32 mouse cellular contexts compared by ENCODE assay signal in the genomic region with DNA sequence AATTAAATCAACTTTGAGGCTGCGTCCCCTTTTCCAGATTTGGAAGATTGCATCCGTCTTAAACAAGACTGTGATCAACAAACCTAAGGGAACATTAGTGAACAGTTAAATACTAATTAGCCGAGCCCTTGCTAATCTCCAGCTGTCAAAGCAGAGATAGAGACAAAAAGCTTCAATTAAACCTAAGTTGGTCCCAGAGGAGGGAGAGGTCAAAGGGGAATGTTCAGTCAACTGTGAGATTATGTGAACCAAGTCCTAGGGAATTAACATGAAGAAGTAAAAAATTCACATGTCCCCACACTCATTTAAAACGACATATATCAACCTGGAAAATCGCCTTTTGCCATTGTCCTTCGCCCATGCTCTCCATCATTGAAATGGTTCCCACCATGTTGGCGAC. TPM values are rescaled to one million over a fixed set of nuclear protein-coding genes. Genes with fewer than 3 reads are reported as not detected.
DNase-seq lines count a peak whose midpoint lies in the region; ATAC-seq and TF ChIP-seq lines count a peak whose summit lies in the region.
"Had no signal": no experiment of that assay in that cellular context is flagged by ENCODE, and none has a peak within 500 bp of the region (broad histone marks: within the 10 kb centered on the region; RNA-seq: fewer than 3 reads in every experiment).

No protein-coding gene starts in this region.

- ATAC-seq in kidney, postnatal 0 days (replicated peaks; ENCODE audit: low FRiP score, low read depth), result no peak
- no peak for ATAC-seq in CD4-positive, CD25-positive, alpha-beta regulatory T cell, adult 4 months
- ATAC-seq: forebrain, postnatal 0 days; inflammation-experienced regulatory T-cells, adult 6 months; midbrain, embryonic 16.5 days had no signal

- H3K36me3 ChIP-seq in kidney, postnatal 0 days (ENCODE audit: insufficient read depth, low read length), result no peaks in the 10 kb centered on the region
- H3K36me3 ChIP-seq in kidney, adult 2 months (ENCODE audit: control insufficient read depth, insufficient read depth, low read length), result no peaks in the 10 kb centered on the region
- H3K36me3 ChIP-seq: embryonic facial prominence, embryonic 12.5 days; hindbrain, embryonic 15.5 days; limb, embryonic 15.5 days; liver, embryonic 15.5 days; midbrain, embryonic 10.5 days; neural tube, embryonic 12.5 days had no signal

- no peak overlapping the region for H3K27ac ChIP-seq in kidney, postnatal 0 days
- H3K27ac ChIP-seq in kidney, adult 2 months (ENCODE audit: insufficient read depth, low read depth, low read length), result no peak overlapping the region
- H3K27ac ChIP-seq: embryonic facial prominence, embryonic 12.5 days; hindbrain, embryonic 15.5 days; limb, embryonic 15.5 days; liver, embryonic 15.5 days; midbrain, embryonic 10.5 days; neural tube, embryonic 12.5 days had no signal

- no peak overlapping the region for H3K9ac ChIP-seq in kidney, postnatal 0 days (ENCODE audit: low read depth, low read length)
- H3K9ac ChIP-seq: embryonic facial prominence, embryonic 12.5 days; forebrain, postnatal 0 days; hindbrain, embryonic 15.5 days; limb, embryonic 15.5 days; liver, embryonic 15.5 days; lung, embryonic 14.5 days; neural tube, embryonic 12.5 days had no signal

- H3K27me3 ChIP-seq in kidney, postnatal 0 days (ENCODE audit: insufficient read depth, low read length), result no peaks in the 10 kb centered on the region
- H3K27me3 ChIP-seq in kidney, adult 2 months (replicated peaks; ENCODE audit: control insufficient read depth, insufficient read depth, low read length), result no peaks in the 10 kb centered on the region
- H3K27me3 ChIP-seq: embryonic facial prominence, embryonic 12.5 days; hindbrain, embryonic 15.5 days; limb, embryonic 15.5 days; liver, embryonic 15.5 days; neural tube, embryonic 12.5 days had no signal

- 50% methylated on average over 7 of the region's 7 CpGs for WGBS in kidney, postnatal 0 days
- whole genome bisulfite sequencing in kidney, adult 2 months, result 36% methylated on average over 7 of the region's 7 CpGs

- no peak overlapping the region for H3K4me2 ChIP-seq in kidney, postnatal 0 days (ENCODE audit: low read length)
- H3K4me2 ChIP-seq: embryonic facial prominence, embryonic 12.5 days; heart, embryonic 11.5 days; hindbrain, embryonic 15.5 days; limb, embryonic 15.5 days; liver, embryonic 15.5 days; lung, embryonic 14.5 days; neural tube, embryonic 12.5 days had no signal

- TF ChIP-seq CTCF in kidney, postnatal 0 days (IDR thresholded peaks at IDR 0.05; ENCODE audit: low read depth), result no peak
- no peak for TF ChIP-seq CTCF in kidney, adult 2 months (conservative IDR thresholded peaks at IDR 0.05; ENCODE audit: insufficient read depth, insufficient read length, low read depth, low read length)
- no peak for TF ChIP-seq CTCF in brain, embryonic 14.5 days (IDR thresholded peaks at IDR 0.05; ENCODE audit: borderline replicate concordance, extremely low read depth, insufficient read depth, insufficient read length)

- TF ChIP-seq POLR2A in kidney, adult 2 months (IDR thresholded peaks at IDR 0.05; ENCODE audit: low read depth, low read length), result no peak
- TF ChIP-seq POLR2A in brain, embryonic 14.5 days (IDR thresholded peaks at IDR 0.05; ENCODE audit: borderline replicate concordance, extremely low read depth, insufficient read depth, insufficient read length, poor library complexity, severe bottlenecking), result no peak

- no peaks in the 10 kb centered on the region for H3K9me3 ChIP-seq in kidney, postnatal 0 days (replicated peaks; ENCODE audit: low read length)
- H3K9me3 ChIP-seq: embryonic facial prominence, embryonic 12.5 days; hindbrain, embryonic 15.5 days; limb, embryonic 15.5 days; liver, embryonic 15.5 days; midbrain, embryonic 10.5 days; neural tube, embryonic 12.5 days had no signal

- H3K4me1 ChIP-seq in kidney, postnatal 0 days (replicated peaks; ENCODE audit: insufficient read depth, low read length), result no peaks in the 10 kb centered on the region
- no peaks in the 10 kb centered on the region for H3K4me1 ChIP-seq in kidney, adult 2 months (ENCODE audit: control insufficient read depth, insufficient read depth, low read length)
- H3K4me1 ChIP-seq: embryonic facial prominence, embryonic 12.5 days; hindbrain, embryonic 15.5 days; limb, embryonic 15.5 days; liver, embryonic 15.5 days; neural tube, embryonic 12.5 days had no signal

- peak; percentile 1 for DNase-seq in kidney, postnatal 0 days (ENCODE audit: low spot score)
- DNase-seq in kidney, adult 2 months, result no peak
- DNase-seq in brain, embryonic 14.5 days (ENCODE audit: low read depth), result peak; percentile 16
- DNase-seq in embryo, embryonic 11 days, result peak; percentile 23
- DNase-seq in retina, embryonic 14.5 days (ENCODE audit: low spot score), result peak; percentile 67
- no peak for DNase-seq in frontal cortex, postnatal 36 days (ENCODE audit: low spot score in 2 of 2)
- DNase-seq: adrenal gland, adult 8-10 months; cerebellum, adult 9-10 months; forebrain, postnatal 0 days; gastrocnemius, postnatal 14 days; heart, adult 11 months; heart, postnatal 4 days; kidney, adult 11 months; layer of hippocampus, postnatal 36 days; left cerebral cortex, postnatal 4 days; lung, embryonic 14.5 days; lung, postnatal 14 days; right cerebral cortex, postnatal 25 days; spleen, adult 18-20 months; thymus, postnatal 14 days had no signal

- no peak overlapping the region for H3K4me3 ChIP-seq in kidney, postnatal 0 days (replicated peaks; ENCODE audit: low read depth, low read length)
- H3K4me3 ChIP-seq in kidney, adult 2 months (ENCODE audit: insufficient read depth, low read depth, low read length), result no peak overlapping the region
- H3K4me3 ChIP-seq: embryonic facial prominence, embryonic 12.5 days; hindbrain, embryonic 15.5 days; limb, embryonic 15.5 days; liver, embryonic 15.5 days; midbrain, embryonic 10.5 days; myocyte; neural tube, embryonic 12.5 days had no signal

RNA-seq across cellular contexts. Expression of a gene that starts 59.7 kb away (rescaled TPM):
- polyA plus RNA-seq in kidney, postnatal 0 days (2015; fragmentation: Nextera tagmentation; extraction: Ambion mirVana), result not detected in 2 replicates
- polyA plus RNA-seq in kidney, adult 2 months (2012; rRNA removed), result 0.04 and 0.13 TPM in 2 replicates
- 0.25 and 1.4 TPM in 2 replicates for polyA plus RNA-seq in brain, embryonic 14.5 days (2012; rRNA removed)
- polyA plus RNA-seq in CD4-positive, CD25-positive, alpha-beta regulatory T cell, adult 4 months (2017; shearing (Covaris generic)), result not detected
- polyA plus RNA-seq: forebrain, postnatal 0 days; inflammation-experienced regulatory T-cells, adult 6 months; large intestine, adult 2 months; limb, embryonic 15.5 days; myocyte had no signal

Comparison
In these comparisons a context has a peak if more than half of its experiments do, and no peak if none do; other contexts are left out.
1. DNase-seq: peak in kidney, postnatal 0 days (single experiment), brain, embryonic 14.5 days (single experiment), embryo, embryonic 11 days (single experiment) and retina, embryonic 14.5 days (single experiment); none in kidney, adult 2 months (single experiment) and frontal cortex, postnatal 36 days (0 of 2).